Mouse (Mus musculus): ENCODE results near the gene Rffl.

The Rffl gene

DNA sequence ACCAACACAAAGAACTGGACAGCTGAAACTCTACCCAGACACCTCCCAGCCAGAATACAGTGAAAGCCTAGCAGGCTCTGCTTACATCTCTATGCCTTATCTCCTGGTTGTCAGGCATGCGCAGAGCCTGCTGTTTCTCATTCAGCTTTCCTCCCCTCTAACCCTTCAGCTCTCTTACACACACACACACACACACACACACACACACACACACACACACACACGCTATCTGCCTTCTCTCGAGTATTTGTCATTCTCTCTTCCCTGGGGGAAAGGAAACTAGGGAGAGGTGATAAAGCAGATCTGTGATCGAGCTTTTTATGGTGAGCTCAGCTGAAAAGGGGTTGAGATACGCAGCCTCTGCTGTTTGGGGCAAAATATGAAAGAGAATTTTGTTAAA is 3.9 kb upstream of the Rffl start:
- DNase-seq (ENCODE audit: low spot score), result no peak

DNA sequence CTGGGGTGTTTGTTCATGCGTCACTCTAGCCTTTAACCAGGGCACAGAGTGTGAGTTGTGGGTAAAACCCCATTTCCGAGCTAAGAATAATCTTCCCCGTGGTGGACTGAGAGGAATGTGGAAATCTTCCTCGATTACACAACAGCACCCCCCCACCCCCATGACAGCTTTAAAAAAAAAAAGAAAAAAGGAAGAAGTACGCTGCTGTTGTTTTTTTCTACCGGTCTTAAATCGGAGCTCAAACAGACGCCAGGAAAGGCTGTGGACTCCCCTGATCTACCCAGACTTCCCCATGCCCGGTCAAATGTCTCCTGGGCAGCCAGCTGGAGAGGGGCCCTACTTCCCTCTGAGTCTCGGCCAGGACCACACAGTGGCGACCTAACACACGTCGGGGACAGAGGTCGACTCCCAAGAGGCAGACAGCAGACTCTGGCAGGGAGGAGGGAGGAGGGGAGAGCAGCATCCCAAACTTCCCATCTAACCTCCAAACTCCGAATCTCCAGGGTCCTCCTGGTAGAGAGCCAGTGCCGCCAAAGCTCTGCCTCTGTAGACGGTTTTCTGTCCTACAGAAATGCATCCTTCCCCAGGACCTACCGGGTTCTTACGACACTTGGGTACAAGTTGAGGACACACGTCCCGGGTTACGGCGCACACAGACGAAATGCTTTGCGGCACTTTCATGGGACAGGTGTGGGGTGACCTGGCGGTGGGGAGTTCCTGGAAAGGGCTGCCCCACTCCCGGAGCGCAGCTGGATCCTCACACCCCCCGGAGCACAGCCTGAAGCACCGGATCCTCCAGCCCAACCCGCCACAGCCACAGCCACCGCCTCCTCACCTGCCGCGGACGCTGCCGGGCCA is 608 bp downstream of the Rffl start:
- peak; percentile 33 for DNase-seq (ENCODE audit: low spot score)

DNA sequence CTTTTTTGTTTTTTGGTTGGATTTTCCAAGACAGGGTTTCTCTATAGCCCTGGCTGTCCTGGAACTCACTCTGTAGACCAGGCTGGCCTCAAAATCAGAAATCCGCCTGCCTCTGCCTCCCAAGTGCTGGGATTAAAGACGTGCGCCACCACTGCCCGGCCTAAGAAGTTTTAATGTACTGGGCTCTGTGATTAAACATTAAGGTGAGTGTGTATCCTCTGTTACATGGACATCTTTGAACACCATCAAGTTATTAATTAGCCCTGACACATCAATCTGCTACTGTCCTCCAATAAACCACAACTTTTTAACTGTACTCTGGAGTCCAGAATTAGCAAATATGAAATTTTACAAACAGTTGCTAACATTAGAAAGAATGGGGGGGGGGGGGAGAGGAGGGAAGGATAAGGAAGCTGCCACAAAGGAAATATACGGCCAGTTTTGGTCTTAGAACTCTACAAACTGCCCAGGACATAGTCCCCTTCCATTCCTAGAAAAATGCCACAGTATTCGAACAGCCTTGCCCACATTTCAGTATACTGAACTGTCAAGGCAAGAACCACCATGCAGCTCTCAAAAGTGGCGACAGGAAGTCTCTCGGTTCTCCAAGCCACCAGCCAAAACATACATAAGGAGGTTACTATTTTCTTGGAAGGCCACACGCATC is 1.4 kb downstream of the Rffl start:
- no peak for DNase-seq (ENCODE audit: low spot score)

DNA sequence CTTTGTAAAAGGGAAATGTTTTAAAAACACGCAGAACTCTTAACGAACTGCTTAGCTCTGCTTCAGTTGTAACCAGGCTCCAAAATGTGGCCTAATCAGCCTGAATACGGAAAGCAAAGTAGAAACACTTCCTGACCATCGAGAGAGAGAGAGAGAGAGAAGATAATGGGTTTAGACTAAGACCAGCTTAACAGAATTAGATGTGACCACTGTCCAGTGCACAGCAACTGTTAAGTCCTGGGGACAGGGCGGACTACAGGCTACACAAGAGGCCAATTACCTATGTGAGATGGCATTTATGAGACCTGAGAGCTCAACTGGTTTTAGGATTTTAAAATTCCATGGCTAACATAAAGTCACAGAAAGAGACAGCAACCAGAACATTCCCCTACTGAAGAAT is 3.1 kb downstream of the Rffl start:
- no peak for DNase-seq (ENCODE audit: low spot score)

DNA sequence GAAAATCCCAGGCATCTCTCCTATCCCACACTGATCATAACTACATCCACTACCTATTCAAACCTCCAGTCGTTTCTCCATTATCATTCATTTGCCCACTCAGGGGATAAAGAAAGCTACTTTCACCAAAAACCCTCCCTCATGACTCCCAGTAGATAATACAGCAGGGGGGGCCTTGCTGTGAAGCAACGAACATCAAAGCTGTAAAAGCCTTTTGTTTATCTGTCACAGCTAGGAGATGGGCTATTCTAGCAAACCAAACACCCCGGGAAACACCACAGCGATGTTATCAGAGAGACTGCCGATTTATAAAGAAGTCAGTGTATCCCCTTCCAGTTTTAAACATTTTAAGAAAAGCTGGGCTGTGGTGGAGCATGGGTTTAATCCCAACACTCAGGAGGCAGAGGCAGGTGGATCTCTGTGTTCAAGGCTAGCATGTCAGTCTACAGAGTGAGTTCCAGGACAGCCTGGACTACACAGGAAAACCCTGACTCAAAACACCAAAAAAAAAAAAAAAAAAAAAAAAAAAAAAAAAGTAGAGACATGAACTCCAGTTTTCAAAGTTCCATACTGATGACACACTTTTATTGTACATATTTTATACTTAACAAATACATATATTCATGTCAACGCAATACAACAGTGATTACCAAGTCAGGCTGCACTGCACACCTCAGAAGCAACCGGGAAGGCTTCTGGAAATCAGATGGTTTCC is 4.0 kb downstream of the Rffl start:
- DNase-seq (ENCODE audit: low spot score), result no peak

DNA sequence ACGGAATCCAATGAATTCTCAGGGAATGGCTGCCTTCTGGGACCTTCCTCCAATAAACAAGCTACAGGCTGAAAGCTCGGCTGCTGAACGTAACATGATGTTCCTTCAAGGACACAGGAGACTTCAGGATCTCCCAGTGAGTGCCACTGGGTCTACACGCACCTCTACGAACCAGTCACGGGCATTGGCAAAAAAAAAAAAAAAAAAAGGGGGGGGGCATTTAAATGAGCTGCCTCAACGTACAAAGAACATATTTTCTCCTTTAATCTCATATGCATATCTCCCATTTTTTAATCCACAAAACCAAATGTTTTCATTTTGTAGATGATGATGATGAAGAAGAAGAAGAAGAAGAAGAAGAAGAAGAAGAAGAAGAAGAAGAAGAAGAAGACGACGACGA is 5.1 kb downstream of the Rffl start:
- DNase-seq (ENCODE audit: low spot score), result no peak

DNA sequence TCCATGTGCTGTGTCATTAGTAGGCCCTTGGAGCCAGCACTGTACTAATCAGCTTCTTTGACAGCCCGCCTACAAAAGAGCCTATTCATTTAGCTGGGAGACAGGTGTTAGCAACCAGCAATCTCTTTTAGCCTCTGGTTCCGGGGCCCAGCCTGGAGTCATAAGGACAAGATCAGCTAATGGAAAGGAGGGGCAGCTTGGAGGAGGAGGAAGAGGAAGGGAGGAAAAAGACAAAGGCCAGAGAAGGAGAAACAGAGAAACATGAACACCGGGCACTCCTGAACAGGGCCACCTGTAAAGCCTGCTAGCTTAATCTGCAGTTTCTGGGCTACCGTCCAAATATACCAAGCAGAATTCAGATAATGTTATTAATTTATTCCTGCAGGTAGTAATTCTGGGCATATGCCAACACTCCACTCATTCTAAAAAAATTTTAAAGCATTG is 7.5 kb downstream of the Rffl start:
- DNase-seq (ENCODE audit: low spot score), result peak; percentile 18

DNA sequence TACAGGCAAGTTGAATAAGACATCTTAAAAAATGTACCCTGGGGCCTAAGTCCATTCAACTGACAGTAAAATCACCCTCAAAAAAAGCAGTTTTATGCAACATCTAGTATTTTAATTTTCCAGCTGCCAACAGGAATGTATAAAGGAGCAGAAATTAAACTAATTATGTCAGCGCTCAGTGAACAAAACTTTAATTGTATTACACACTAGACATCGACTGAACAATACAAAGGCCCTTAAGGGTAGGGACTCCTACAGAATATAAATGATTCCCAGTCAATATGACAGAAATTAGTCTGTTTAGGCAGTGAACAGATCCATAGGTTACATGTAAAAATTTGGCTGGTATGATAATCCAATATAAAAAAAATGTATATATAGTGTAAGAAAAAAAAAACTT is 8.0 kb downstream of the Rffl start:
- DNase-seq (ENCODE audit: low spot score), result no peak

DNA sequence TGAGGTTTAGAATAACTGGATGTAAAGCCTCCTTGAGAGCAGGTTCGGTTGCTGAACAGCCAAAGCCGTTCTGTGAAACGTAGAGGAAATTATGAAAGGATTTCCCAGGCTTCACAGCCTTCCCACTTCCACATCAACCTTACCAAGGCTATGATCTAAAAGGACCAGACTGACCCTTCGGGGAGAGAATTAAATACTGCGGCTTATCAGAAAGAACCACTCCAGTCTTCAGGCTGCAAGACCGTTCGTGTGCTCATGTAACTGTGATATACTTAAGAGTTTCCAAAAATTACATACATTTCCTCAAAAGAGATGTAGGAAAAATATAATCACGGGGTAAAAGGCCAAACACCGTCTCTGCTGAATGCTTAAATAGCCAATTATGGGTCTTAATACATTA is 8.4 kb downstream of the Rffl start:
- no peak for DNase-seq (ENCODE audit: low spot score)

DNA sequence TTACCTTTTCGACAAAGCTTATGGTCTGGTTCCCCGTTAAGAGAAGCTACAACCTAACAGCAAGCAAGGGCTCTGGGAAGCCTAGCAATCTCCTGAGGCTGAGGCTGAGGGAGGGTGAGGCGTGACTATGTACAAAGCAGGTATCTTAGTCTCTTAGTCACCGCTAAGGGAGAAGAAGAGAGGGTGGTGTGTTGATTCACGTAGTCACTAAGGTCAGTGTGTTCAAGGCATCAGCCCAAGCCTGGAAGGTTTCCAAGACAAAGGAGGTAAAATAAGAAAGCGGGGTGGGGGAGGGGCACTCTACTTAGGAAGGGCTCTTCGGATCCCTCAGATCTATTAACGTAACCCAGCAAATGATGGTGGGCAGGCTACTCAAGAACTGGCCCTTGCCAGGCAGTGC is 9.5 kb downstream of the Rffl start:
- DNase-seq (ENCODE audit: low spot score), result no peak

DNA sequence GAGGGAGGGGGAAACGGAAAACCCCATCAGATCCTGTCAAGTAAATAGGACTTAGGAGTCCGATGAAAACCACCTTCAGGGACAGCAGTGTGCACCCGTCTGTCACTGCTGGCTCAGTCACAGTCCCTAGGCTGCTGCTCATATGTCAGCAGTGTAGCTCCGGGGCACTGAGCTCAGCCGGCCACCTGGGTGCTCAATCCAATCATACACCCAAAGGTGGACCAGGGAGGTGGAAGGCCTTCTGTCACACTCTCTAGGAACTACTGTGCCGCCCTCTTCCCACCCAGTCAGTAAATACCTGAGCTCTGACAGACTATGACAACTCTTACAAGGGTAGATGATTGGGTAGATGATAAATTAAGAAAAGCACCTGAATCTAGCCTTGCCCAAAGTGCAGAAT is 10.3 kb downstream of the Rffl start:
- DNase-seq (ENCODE audit: low spot score), result no peak

DNA sequence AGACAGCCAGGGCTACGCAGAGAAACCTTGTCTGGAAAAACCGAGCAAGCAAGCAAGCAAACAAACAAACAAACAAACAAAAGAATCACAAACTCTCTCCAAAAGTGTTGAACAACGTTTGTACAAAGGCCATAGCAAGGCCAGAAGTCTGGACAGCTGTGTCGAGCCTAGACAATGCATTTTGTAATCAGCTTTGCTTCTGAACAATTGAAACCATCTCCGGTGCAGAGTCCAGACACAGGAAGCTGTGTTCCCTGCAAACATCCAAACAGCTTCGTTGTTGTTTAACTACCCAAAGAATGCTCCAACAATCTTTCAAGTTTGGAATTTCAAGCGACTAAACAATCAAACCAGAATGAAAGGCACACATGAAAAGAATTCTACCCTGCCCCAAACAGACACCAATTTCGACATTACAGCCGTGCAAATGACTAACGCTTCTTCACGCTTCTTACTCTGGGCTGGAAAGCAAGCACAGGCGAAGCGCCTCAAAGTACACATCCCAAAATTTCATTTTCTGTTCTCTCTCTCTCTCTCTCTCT is 13.6 kb downstream of the Rffl start:
- DNase-seq (ENCODE audit: low spot score), result no peak

DNA sequence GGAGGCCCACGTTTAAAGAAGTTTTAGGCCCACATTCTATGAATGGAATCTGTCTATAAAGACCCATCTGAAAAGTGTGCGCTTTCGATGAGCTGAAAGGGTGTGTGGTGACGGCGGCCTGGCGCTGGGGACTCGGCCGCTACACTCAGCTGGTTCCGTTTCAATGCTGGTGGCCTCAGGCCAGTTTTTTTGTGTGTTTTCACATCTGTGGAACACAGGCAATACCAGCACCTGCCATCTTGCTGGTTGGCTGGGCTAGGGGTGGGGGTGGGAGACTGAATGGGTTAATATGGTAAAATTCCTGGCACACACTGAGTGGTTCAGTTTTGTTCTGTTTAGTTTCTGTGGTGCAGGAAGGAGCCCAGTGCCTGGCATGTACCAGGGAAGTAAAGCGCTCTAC is 15.0 kb downstream of the Rffl start:
- DNase-seq (ENCODE audit: low spot score), result no peak

DNA sequence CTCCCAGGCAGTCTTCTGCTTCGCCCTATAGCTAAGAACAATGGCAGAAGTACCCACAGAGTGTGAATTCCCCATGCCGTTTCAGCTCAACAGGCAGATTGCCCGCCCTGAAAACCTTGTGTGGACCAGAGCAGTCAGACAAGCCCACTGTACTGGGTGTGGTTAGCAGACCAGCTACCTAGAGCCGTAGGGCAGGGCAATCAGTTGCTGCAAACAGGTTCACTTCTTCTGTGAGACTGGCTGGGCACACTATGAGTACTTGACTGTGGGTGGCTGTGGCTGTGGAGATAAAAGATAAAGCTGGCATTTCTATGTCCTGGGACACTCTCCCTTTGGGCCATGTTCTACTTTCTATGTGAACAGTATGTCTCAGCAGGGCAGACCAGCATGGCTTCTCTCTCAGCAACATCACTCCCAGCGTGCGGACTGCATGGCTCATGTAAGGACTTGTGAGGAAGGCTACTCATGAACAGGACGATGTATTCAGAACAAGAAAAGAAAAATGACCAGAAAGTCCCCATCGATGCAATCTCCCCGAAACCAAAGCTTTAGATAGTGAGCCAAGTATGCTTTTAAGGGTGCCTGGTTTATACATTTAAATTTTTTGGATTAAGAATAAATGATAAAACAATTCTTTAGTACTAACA is 15.6 kb downstream of the Rffl start:
- DNase-seq (ENCODE audit: low spot score), result no peak

DNA sequence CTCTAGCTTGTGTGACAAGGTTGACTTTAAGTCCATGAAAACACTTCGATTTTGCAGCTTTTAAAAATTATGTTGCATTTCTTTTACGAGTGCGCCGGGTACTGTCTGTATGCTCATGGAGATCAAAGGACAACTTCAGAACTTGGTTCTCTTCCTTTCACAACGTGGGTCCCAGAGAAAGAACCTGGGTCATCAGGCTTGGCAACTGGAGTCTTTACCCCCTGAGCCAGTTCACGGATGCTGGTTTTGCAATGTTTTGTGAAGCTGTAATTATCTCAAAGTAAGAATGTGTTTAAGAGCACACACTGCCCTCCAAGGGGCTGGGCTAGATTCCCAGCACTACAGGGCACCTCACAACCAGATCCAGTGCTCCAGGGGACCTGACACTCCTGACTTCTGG is 16.9 kb downstream of the Rffl start:
- DNase-seq (ENCODE audit: low spot score), result no peak

DNA sequence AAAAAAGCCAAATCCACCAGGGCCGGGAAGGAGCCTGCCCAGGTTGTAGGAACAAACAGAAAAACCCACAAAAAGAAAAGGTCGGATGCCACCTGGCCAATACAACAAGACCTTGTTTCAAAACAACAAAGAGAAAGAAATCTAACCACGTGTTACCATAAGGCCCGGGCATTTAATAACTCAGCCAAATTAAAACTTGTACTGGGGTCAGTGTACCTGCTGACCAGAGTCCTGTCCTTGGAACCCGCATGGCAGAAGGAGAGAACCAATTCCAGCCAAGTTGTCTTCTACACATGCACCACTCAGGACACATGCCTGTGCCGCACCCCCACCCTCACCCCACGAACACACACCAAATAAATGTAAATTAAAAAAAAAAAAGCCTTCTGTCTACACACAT is 18.1 kb downstream of the Rffl start:
- DNase-seq (ENCODE audit: low spot score), result no peak

DNA sequence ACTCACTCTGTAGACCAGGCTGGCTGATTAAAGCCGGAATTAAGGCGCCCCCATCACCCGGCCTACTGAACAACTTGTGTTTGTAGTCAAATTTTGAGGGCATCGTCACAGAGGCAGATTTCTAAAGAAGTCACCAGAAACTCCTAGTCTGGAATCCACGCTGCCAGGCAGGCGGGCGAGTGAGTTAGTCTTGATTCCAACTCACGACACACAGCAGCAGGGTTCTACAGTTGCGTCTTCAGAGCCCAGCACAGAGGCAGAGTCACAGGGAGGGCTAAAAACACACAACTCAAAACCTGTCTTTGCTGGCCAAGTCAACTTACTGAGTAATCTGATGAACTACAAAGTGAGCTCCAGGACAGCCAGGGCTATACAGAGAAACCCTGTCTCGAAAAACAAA is 18.5 kb downstream of the Rffl start:
- DNase-seq (ENCODE audit: low spot score), result no peak

DNA sequence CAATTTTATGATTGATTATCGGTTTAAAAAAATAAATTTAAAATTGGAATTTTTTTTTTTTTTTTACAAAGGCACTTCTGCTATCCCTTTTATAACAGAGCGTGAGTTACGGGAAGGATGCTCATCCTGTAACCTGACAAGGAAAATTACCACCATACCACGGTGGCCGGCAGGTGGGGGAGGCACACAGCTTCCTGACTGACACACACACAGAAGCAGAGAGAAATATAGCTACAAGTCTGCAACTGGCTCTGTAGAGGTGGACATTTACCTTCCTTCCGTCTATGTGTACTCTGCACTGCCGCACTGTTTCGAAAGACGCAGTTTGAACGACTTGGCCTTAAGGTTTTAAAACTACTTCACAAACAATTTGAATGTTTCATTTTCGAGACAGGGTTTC is 18.9 kb downstream of the Rffl start:
- DNase-seq (ENCODE audit: low spot score), result no peak

DNA sequence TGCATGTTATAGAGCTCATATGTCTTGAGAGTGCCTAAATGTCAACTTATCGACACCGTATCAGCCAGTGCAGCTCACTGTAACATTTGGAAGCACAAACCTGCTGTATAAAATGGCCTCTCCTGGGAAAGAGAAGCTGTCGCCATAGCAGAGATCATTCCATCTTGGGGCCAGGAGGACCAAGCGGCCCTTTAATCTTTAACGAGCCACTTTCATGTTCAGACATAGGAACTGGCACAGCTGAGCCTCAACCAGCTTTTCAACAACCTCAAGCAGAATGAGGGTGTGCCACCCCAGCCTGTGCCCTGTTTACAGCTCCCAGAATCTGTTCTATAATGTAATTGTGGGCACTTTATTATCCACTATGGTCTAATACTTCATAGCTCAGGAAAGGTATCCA is 20.8 kb downstream of the Rffl start:
- no peak for DNase-seq (ENCODE audit: low spot score)

DNA sequence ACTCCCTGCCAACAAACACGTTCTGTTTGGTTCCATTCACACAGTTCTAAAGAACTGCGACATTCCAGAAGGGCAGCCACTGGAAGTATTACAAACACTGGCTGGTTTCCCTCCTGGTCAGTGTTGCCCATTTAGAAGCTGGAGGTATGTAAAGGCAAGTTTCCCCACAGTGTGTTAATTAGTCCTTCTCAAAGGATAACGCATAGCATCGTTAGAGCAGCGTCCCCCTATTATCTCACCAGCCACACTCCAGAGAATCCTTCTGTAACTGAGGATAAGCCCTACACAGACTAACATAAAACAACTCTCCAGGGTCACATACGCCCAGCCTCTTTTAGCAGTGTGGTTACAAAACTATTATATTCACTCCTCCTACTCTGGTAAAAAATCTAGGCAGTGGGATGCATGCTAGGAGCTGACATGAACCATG is 23.4 kb downstream of the Rffl start:
- DNase-seq (ENCODE audit: low spot score), result no peak

DNA sequence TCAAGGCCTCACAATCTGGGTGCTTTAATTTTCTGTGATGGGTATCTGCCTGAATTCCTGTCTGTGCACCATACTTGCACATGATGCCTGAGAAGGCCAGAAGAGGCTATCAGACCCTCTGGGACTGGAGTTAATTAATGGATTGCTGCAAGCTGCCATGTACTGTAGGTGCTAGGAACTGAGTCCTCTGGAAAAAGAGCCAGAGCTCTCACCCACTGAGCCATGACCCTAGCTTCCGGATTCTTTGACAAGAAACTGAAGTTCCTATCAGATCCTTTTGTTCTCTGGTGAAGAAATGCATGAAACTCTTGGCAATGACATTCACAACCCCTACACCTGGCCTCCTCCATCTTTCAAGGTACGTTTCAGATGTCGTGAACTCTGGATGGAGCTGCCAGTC is 24.1 kb downstream of the Rffl start:
- DNase-seq (ENCODE audit: low spot score), result no peak

DNA sequence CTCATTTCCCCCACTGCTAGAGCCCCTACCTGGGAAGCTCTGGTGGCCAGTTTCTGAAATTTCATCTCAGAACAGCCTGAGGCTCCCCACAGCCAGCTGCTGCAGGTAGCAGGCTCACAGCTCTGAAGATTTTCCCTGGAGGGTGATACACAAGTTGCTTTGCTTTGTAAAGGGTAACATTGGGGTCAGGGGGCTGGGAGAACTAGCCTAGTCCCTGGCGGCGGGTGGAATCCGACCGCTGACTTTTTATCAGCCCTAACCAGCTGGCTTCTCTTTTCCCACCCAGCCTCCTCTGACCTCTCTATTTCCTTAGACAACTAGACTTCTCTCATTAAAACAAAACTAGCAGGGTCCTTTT is 25.0 kb downstream of the Rffl start:
- no peak for DNase-seq (ENCODE audit: low spot score)
